In genomic region chr5:95972208-95972607, GRCm38 (mm10) we compare ENCODE assay signal across 28 mouse cellular contexts. TPM values are rescaled to one million over a fixed set of nuclear protein-coding genes. Genes with fewer than 3 reads are reported as not detected.
A peak's percentile ranks its signal among the peaks of the same experiment; 100 is the strongest.
DNase-seq lines count a peak whose midpoint lies in the region; ATAC-seq and TF ChIP-seq lines count a peak whose summit lies in the region.
"Had no signal": no experiment of that assay in that cellular context is flagged by ENCODE, and none has a peak within 500 bp of the region (broad histone marks: within the 10 kb centered on the region; RNA-seq: fewer than 3 reads in every experiment).

No protein-coding gene starts in this region.

- 64% methylated on average over 3 of the region's 3 CpGs for WGBS in forebrain, embryonic 13.5 days
- WGBS in forebrain, embryonic 12.5 days: 79% methylated on average over 3 of the region's 3 CpGs
- WGBS in hindbrain, postnatal 0 days: 67% methylated on average over 3 of the region's 3 CpGs
- WGBS in hindbrain, embryonic 14.5 days: 75% methylated on average over 3 of the region's 3 CpGs
- WGBS in lung, postnatal 0 days: 53% methylated on average over 3 of the region's 3 CpGs
- 64% methylated on average over 3 of the region's 3 CpGs for WGBS in lung, adult 2 months
- WGBS in forebrain, postnatal 0 days: 53% methylated on average over 3 of the region's 3 CpGs

- no peak overlapping the region for H3K27ac ChIP-seq in forebrain, embryonic 13.5 days
- no peak overlapping the region for H3K27ac ChIP-seq in forebrain, embryonic 12.5 days
- H3K27ac ChIP-seq in hindbrain, postnatal 0 days: no peak overlapping the region
- no peak overlapping the region for H3K27ac ChIP-seq in hindbrain, embryonic 14.5 days
- H3K27ac ChIP-seq in lung, postnatal 0 days (ENCODE audit: low read length): no peak overlapping the region
- H3K27ac ChIP-seq in forebrain, postnatal 0 days (ENCODE audit: low read depth, low read length): peak overlapping the region; percentile 45; the same call in 1 of the 2 replicates
- H3K27ac ChIP-seq: embryonic facial prominence, embryonic 13.5 days; heart, embryonic 10.5 days; limb, embryonic 15.5 days; liver, embryonic 14.5 days; stomach, embryonic 15.5 days had no signal

- peak; percentile 18 for DNase-seq in hindbrain, postnatal 0 days (ENCODE audit: low spot score)
- DNase-seq in hindbrain, embryonic 14.5 days (ENCODE audit: low spot score): no peak
- peak; percentile 7 for DNase-seq in lung, postnatal 0 days (ENCODE audit: low spot score)
- no peak for DNase-seq in lung, adult 2 months
- DNase-seq in forebrain, postnatal 0 days: peak; percentile 45
- DNase-seq: adrenal gland, postnatal 14 days; cerebellum, adult 8-10 months; cerebellum, postnatal 36 days; embryo, embryonic 11 days; gastrocnemius, postnatal 10 days; heart, postnatal 4 days; kidney, adult 8-10 months; kidney, postnatal 14 days; left cerebral cortex, postnatal 4 days; thymus, postnatal 25 days had no signal

- H3K4me1 ChIP-seq in forebrain, embryonic 13.5 days: no peaks in the 10 kb centered on the region
- H3K4me1 ChIP-seq in forebrain, embryonic 12.5 days: no peaks in the 10 kb centered on the region
- H3K4me1 ChIP-seq in hindbrain, postnatal 0 days (ENCODE audit: insufficient read depth, low read length): no peaks in the 10 kb centered on the region
- no peaks in the 10 kb centered on the region for H3K4me1 ChIP-seq in hindbrain, embryonic 14.5 days (replicated peaks; ENCODE audit: control insufficient read depth, insufficient read depth, low read length)
- no peaks in the 10 kb centered on the region for H3K4me1 ChIP-seq in lung, postnatal 0 days (ENCODE audit: insufficient read depth, low read depth, low read length)
- no peaks in the 10 kb centered on the region for H3K4me1 ChIP-seq in lung, adult 2 months (ENCODE audit: control insufficient read depth, insufficient read depth, low read length)
- no peaks in the 10 kb centered on the region for H3K4me1 ChIP-seq in forebrain, postnatal 0 days (ENCODE audit: insufficient read depth)
- H3K4me1 ChIP-seq: embryonic facial prominence, embryonic 13.5 days; heart, embryonic 10.5 days; limb, embryonic 15.5 days; stomach, embryonic 15.5 days had no signal

- ATAC-seq in forebrain, embryonic 13.5 days: peak; percentile 55
- ATAC-seq in forebrain, embryonic 12.5 days (ENCODE audit: low FRiP score): no peak
- ATAC-seq in hindbrain, postnatal 0 days: peak; percentile 68; the same call in 1 of the 2 replicates
- ATAC-seq in hindbrain, embryonic 14.5 days (ENCODE audit: low FRiP score): no peak
- ATAC-seq in lung, postnatal 0 days: no peak
- peak; percentile 92 for ATAC-seq in forebrain, postnatal 0 days
- ATAC-seq: inflammation-experienced regulatory T-cells, adult 6 months had no signal

- H3K4me2 ChIP-seq in forebrain, embryonic 13.5 days: no peak overlapping the region
- H3K4me2 ChIP-seq in forebrain, embryonic 12.5 days: no peak overlapping the region
- no peak overlapping the region for H3K4me2 ChIP-seq in hindbrain, postnatal 0 days (ENCODE audit: low read depth, low read length)
- no peak overlapping the region for H3K4me2 ChIP-seq in hindbrain, embryonic 14.5 days (replicated peaks)
- H3K4me2 ChIP-seq in lung, postnatal 0 days (replicated peaks; ENCODE audit: low read depth, low read length): no peak overlapping the region
- no peak overlapping the region for H3K4me2 ChIP-seq in forebrain, postnatal 0 days (ENCODE audit: low read depth)
- H3K4me2 ChIP-seq: embryonic facial prominence, embryonic 13.5 days; limb, embryonic 15.5 days; midbrain, embryonic 11.5 days; stomach, embryonic 15.5 days had no signal

- TF ChIP-seq POLR2A in lung, adult 2 months (IDR thresholded peaks at IDR 0.05; ENCODE audit: borderline replicate concordance, extremely low read depth, low read depth, low read length): no peak

- no peaks in the 10 kb centered on the region for H3K36me3 ChIP-seq in forebrain, embryonic 13.5 days (ENCODE audit: poor library complexity, severe bottlenecking)
- no peaks in the 10 kb centered on the region for H3K36me3 ChIP-seq in forebrain, embryonic 12.5 days (replicated peaks)
- no peaks in the 10 kb centered on the region for H3K36me3 ChIP-seq in hindbrain, postnatal 0 days (ENCODE audit: insufficient read depth, low read length)
- H3K36me3 ChIP-seq in hindbrain, embryonic 14.5 days (replicated peaks; ENCODE audit: control insufficient read depth, insufficient read depth): no peaks in the 10 kb centered on the region
- no peaks in the 10 kb centered on the region for H3K36me3 ChIP-seq in lung, postnatal 0 days (ENCODE audit: insufficient read depth, low read length)
- H3K36me3 ChIP-seq in forebrain, postnatal 0 days (ENCODE audit: insufficient read depth): no peaks in the 10 kb centered on the region
- H3K36me3 ChIP-seq: embryonic facial prominence, embryonic 13.5 days; heart, embryonic 10.5 days; limb, embryonic 15.5 days; stomach, embryonic 15.5 days had no signal

- no peak overlapping the region for H3K4me3 ChIP-seq in forebrain, embryonic 13.5 days
- H3K4me3 ChIP-seq in forebrain, embryonic 12.5 days (replicated peaks): no peak overlapping the region
- H3K4me3 ChIP-seq in hindbrain, postnatal 0 days (ENCODE audit: low read length): no peak overlapping the region
- H3K4me3 ChIP-seq in hindbrain, embryonic 14.5 days (replicated peaks; ENCODE audit: low read length): no peak overlapping the region
- no peak overlapping the region for H3K4me3 ChIP-seq in lung, postnatal 0 days (ENCODE audit: low read depth, low read length)
- no peak overlapping the region for H3K4me3 ChIP-seq in lung, adult 2 months (replicated peaks; ENCODE audit: extremely low read depth, low read depth, low read length)
- no peak overlapping the region for H3K4me3 ChIP-seq in forebrain, postnatal 0 days (ENCODE audit: low read depth, low read length)
- H3K4me3 ChIP-seq: embryonic facial prominence, embryonic 13.5 days; erythroblast, embryonic 14.5 days; heart, embryonic 10.5 days; limb, embryonic 15.5 days; stomach, embryonic 15.5 days had no signal

- no peak overlapping the region for H3K9ac ChIP-seq in forebrain, embryonic 13.5 days
- no peak overlapping the region for H3K9ac ChIP-seq in forebrain, embryonic 12.5 days
- H3K9ac ChIP-seq in hindbrain, postnatal 0 days (replicated peaks; ENCODE audit: low read length): no peak overlapping the region
- no peak overlapping the region for H3K9ac ChIP-seq in hindbrain, embryonic 14.5 days
- no peak overlapping the region for H3K9ac ChIP-seq in lung, postnatal 0 days (replicated peaks; ENCODE audit: low read depth)
- H3K9ac ChIP-seq in forebrain, postnatal 0 days: no peak overlapping the region
- H3K9ac ChIP-seq: embryonic facial prominence, embryonic 13.5 days; limb, embryonic 15.5 days; liver, embryonic 14.5 days; stomach, embryonic 15.5 days had no signal

- no peaks in the 10 kb centered on the region for H3K27me3 ChIP-seq in forebrain, embryonic 13.5 days
- no peaks in the 10 kb centered on the region for H3K27me3 ChIP-seq in forebrain, embryonic 12.5 days
- H3K27me3 ChIP-seq in hindbrain, postnatal 0 days (ENCODE audit: insufficient read depth, low read length): no peaks in the 10 kb centered on the region
- no peaks in the 10 kb centered on the region for H3K27me3 ChIP-seq in hindbrain, embryonic 14.5 days (ENCODE audit: control insufficient read depth, insufficient read depth, low read length)
- H3K27me3 ChIP-seq in lung, postnatal 0 days (replicated peaks; ENCODE audit: insufficient read depth, low read length): no peaks in the 10 kb centered on the region
- no peaks in the 10 kb centered on the region for H3K27me3 ChIP-seq in forebrain, postnatal 0 days (ENCODE audit: insufficient read depth, low read length)
- H3K27me3 ChIP-seq: limb, embryonic 15.5 days; stomach, embryonic 15.5 days had no signal

- TF ChIP-seq CTCF in hindbrain, postnatal 0 days (IDR thresholded peaks at IDR 0.05; ENCODE audit: low read depth): peak; percentile 43
- peak; percentile 42 for TF ChIP-seq CTCF in lung, postnatal 0 days (IDR thresholded peaks at IDR 0.05)
- TF ChIP-seq CTCF in lung, adult 2 months (IDR thresholded peaks at IDR 0.05; ENCODE audit: insufficient read depth, low read length): no peak
- peak; percentile 43 for TF ChIP-seq CTCF in forebrain, postnatal 0 days (IDR thresholded peaks at IDR 0.05; ENCODE audit: low read depth)

- TF ChIP-seq EP300 in lung, postnatal 0 days (IDR thresholded peaks at IDR 0.05): no peak

- no peaks in the 10 kb centered on the region for H3K9me3 ChIP-seq in forebrain, embryonic 13.5 days (replicated peaks)
- no peaks in the 10 kb centered on the region for H3K9me3 ChIP-seq in forebrain, embryonic 12.5 days
- H3K9me3 ChIP-seq in hindbrain, postnatal 0 days (ENCODE audit: low read length): no peaks in the 10 kb centered on the region
- no peaks in the 10 kb centered on the region for H3K9me3 ChIP-seq in hindbrain, embryonic 14.5 days (ENCODE audit: control insufficient read depth, low read length)
- H3K9me3 ChIP-seq in lung, postnatal 0 days (ENCODE audit: low read length): no peaks in the 10 kb centered on the region
- no peaks in the 10 kb centered on the region for H3K9me3 ChIP-seq in forebrain, postnatal 0 days (ENCODE audit: low read length)
- H3K9me3 ChIP-seq: embryonic facial prominence, embryonic 13.5 days; heart, embryonic 10.5 days; limb, embryonic 15.5 days; stomach, embryonic 15.5 days had no signal

RNA-seq across cellular contexts. Expression of gene Cxcl13, which starts 15.5 kb away (rescaled TPM):
- polyA plus RNA-seq in forebrain, embryonic 13.5 days (2015; fragmentation: Nextera tagmentation; extraction: Ambion mirVana): not detected in 2 replicates
- 0.35 TPM in 1 of 2 replicates, not detected in the other for polyA plus RNA-seq in forebrain, embryonic 12.5 days (2016; fragmentation: Nextera tagmentation; extraction: Ambion mirVana)
- total RNA-seq in hindbrain, postnatal 0 days (2014; rRNA removed): 0.14 TPM in 1 of 2 replicates, not detected in the other
- 0.38 and 0.42 TPM in 2 replicates for polyA plus RNA-seq in hindbrain, postnatal 0 days (2015; fragmentation: Nextera tagmentation; extraction: Ambion mirVana)
- 0.23 TPM in 1 of 2 replicates, not detected in the other for polyA plus RNA-seq in hindbrain, embryonic 14.5 days (2014; fragmentation: Nextera tagmentation; extraction: Ambion mirVana)
- 3.8 and 4.0 TPM in 2 replicates for polyA plus RNA-seq in lung, postnatal 0 days (2015; fragmentation: Nextera tagmentation; extraction: Ambion mirVana)
- polyA plus RNA-seq in lung, adult 2 months (2012; rRNA removed): 1.1 and 1.4 TPM in 2 replicates
- total RNA-seq in forebrain, postnatal 0 days (2014; rRNA removed): not detected in 2 replicates
- polyA plus RNA-seq in forebrain, postnatal 0 days (2015; fragmentation: Nextera tagmentation; extraction: Ambion mirVana): 0.22 TPM in 1 of 2 replicates, not detected in the other
- total RNA-seq: gastrocnemius, postnatal 10 days; granulocyte monocyte progenitor cell, adult 5-6 weeks; left cerebral cortex, adult 18-20 months; left cerebral cortex, postnatal 4 days had no signal
- polyA plus RNA-seq: erythroblast, embryonic 14.5 days; frontal cortex, adult 2 months; midbrain, embryonic 11.5 days had no signal

Comparison
In these comparisons a context has a peak if more than half of its experiments do, and no peak if none do; other contexts are left out.
1. ATAC-seq: peak in forebrain, embryonic 13.5 days (single experiment), hindbrain, postnatal 0 days (single experiment) and forebrain, postnatal 0 days (single experiment); none in forebrain, embryonic 12.5 days (single experiment), hindbrain, embryonic 14.5 days (single experiment) and lung, postnatal 0 days (single experiment).
2. DNase-seq: peak in hindbrain, postnatal 0 days (single experiment), lung, postnatal 0 days (single experiment) and forebrain, postnatal 0 days (single experiment); none in hindbrain, embryonic 14.5 days (single experiment) and lung, adult 2 months (single experiment).